Mouse (Mus musculus) bone marrow macrophage, adult 2 months (primary cell): ENCODE results near the gene Fbxl16. TPM values are rescaled to one million over a fixed set of nuclear protein-coding genes. Genes with fewer than 3 reads are reported as not detected.

Experiments used
- H3K27ac ChIP-seq: 2 replicates; pipeline ENCODE4 v1.5.1; 2012; ENCODE audit warnings: low read depth, low read length; ENCODE audit not compliant: insufficient read depth
- H3K4me1 ChIP-seq: 2 replicates; pipeline ENCODE4 v1.6.1; 2012; ENCODE audit warnings: low read length; ENCODE audit not compliant: control insufficient read depth, insufficient read depth
- H3K4me3 ChIP-seq: 2 replicates; pipeline ENCODE4 v1.5.1; 2012; ENCODE audit warnings: mild to moderate bottlenecking, low read length, moderate library complexity; ENCODE audit not compliant: insufficient read depth
- CTCF ChIP-seq: IDR thresholded peaks from 2 replicates; pipeline ENCODE4 v1.5.1; 2012; ENCODE audit warnings: low read depth, mild to moderate bottlenecking, low read length, moderate library complexity
- POLR2A ChIP-seq: IDR thresholded peaks from 2 replicates; pipeline ENCODE4 v1.6.1; 2012; ENCODE audit warnings: mild to moderate bottlenecking, low read depth, low read length, borderline replicate concordance
- polyA plus RNA-seq: library from polyadenylated mRNA; stranded (reverse); fragments of >200 nt; gene quantifications from 2 replicates; pipeline ENCODE4 v1.2.4, GENCODE M21; 2012; ENCODE audit not compliant: missing spikeins, insufficient read depth, insufficient read length

The Fbxl16 gene
- polyA plus RNA-seq, 1 experiment, result not detected

DNA sequence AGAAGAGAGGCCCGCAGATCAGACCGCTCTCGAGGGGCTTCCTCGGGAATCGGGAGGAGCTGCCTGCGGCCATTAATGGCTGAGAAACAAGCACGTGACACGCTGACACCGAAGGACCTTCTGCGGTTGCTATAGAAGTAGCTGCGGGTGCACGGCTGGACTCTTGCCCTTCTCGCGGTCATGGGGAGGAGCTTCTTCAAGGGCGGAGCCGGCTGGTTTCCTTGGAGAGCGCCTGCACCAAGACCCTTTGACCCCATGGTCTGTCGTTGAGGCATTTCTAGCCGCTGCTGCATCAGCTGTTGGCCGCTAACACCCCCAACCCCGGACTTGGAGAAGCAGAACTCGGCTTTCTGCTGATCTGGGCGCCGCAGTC, 24.4 kb downstream of the Fbxl16 start, which contains the start of gene Stub1:
Stub1 (minus strand) TSS at position 114 of the 373 bp plus-strand sequence.
- Histone ChIP-seq H3K4me3 (peak within 1 kb of the TSS; percentile 92), H3K27ac (peak within 1 kb of the TSS; percentile 99), H3K4me1 (peaks cover 16% of the 10 kb centered on the region)
- TF ChIP-seq CTCF, result no peak
- TF ChIP-seq POLR2A, result no peak

DNA sequence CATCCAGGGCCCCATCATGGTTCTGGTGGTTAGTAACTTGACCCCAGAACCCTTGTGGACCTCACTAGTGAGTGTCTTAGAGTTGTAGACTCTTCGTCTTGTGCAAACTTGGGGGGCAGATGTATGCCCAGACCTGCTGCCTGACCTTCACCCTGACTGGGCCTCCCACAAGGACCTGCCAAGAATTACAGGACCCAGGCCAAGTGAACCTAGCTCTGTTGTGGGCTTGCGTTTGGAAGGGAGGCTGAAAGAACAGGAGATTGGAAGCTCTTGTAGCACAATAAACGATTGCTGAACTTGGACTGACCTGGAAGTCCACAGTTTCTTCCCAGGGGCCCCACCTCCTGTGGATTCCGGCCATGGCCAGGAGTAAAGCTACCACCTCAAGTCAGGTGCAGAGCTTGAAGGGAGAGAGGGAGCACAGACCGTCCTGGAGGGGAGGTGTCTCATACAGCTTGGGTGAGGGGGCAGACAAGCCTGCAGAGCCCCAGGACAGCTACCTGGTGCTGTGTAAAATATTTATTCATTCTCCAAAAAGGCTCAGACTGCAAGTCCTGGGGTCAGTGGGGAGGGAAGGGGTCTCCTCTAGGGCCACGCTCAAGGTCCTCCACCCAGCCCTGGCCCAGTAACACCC, 25.2 kb downstream of the Fbxl16 start:
- TF ChIP-seq POLR2A (no peak), CTCF (no peak)
- Histone ChIP-seq H3K27ac (peak overlapping the region; percentile 99), H3K4me1 (peaks cover 14% of the 10 kb centered on the region), H3K4me3 (peak overlapping the region; percentile 92)

DNA sequence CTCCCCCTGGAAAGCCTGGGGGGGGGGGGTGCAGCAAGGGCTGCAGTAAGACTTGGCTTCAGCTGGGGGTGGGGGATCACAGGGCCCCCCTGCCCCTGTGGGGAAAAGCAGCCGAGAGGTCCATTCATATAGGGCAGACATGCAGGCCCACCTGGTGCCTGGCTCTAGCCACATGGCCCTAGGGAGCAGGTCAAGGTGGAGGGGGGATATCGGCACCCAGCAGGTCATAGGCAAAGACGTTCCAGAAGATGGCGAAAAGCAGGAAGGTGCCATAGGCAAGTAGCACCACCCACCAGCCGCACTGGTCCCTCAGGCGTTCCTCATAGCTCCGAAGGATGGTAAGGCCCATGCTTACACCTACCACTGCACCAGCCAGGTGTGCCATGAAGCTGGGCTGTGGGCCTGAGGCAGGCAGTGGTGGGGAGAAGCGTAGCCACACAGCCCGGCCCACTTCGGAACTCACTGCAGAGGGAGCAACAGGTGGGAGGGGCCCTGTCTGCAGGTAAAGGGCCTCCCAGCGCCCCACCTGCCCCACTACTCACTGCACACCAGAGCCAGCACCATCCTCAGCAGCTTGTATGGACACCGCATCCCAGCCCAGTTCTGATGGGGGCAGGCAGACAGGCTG, 25.8 kb downstream of the Fbxl16 start:
- Histone ChIP-seq H3K27ac (no peak overlapping the region), H3K4me3 (peak overlapping the region; percentile 92; the same call in 1 of the 2 replicates), H3K4me1 (peaks cover 14% of the 10 kb centered on the region)
- TF ChIP-seq CTCF (no peak), POLR2A (no peak)

DNA sequence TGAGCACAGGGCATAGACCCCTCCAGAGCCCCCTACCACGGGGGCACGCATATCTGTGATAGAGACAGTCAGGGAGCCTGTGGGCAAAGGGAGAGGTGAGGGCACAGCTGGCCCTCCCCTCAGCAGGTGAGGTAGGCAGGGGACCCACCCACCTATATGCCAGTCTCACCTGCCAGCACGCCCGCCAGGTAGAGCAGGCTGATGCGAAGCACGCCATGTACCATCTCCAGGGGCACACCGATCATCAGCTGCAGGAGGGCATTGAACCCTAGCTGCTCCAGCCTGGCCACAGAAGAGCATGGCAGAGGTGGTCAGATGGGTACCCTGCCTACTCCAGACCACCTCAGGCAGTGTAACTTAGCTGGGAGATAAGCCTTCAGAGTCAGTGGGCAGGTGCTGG, 26.4 kb downstream of the Fbxl16 start:
- Histone ChIP-seq H3K4me1 (peaks cover 10% of the 10 kb centered on the region), H3K4me3 (no peak overlapping the region)

DNA sequence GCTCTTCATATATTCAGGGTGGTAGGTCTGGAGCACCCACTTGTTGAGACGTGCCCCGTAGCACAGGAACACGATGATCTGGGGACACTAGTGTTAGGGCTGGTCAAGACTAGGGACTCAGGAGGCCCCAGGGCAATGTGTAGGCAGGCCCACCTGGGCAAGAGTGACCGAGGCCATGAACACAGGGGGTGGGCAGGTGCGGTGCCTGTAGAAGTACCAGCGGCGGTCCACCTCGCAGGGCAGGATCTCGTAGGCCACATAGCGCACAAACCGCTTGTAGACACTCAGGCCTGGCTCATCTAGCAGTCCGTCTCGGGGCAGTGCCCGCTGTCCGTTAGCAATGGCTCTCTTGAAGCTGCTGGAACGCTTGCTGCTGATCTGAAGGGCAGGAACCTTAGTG, 26.9 kb downstream of the Fbxl16 start:
- H3K4me1 ChIP-seq, result peaks cover 10% of the 10 kb centered on the region
- no peak for TF ChIP-seq POLR2A
- H3K27ac ChIP-seq, result no peak overlapping the region
- H3K4me3 ChIP-seq, result no peak overlapping the region

More for the DNA sequence above, 26.4 kb downstream of the Fbxl16 start:
- TF ChIP-seq CTCF, result no peak
- no peak for TF ChIP-seq POLR2A
- no peak overlapping the region for H3K27ac ChIP-seq

DNA sequence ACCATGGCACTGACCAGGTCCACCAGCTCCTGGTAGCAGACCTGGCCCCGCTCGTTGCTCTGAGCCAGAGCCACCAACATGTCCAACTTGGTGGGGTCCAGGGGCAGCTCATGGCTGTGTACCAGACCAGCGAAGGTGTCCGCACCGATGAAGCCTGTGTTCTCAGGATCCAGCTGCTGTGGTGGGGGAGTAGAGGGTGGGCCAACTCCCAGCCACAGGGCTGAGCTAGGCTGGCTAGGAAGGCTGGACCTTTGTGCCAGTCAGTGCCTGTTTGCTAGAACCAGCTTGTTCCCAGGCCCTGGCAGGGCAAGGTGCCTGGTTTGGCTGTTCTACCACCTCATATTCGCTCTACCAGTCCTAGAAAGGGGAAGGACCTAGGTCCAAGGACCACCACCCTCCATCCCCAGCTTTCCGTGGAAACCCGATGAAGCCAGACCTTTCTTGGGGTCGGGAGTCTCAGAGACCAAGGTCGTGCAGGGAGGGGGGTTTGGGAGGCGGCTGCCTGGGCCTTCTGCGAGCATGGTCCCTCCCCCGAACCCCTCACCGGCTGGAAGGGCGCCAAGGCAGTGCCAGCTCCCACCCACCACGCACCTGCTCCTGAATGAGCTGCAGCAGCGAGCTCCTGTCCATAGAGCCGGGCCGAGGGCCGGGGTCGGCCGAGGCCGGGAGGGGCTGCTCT, 27.7 kb downstream of the Fbxl16 start:
- H3K4me3 ChIP-seq, result no peak overlapping the region
- H3K4me1 ChIP-seq, result peaks cover 6% of the 10 kb centered on the region
- no peak overlapping the region for H3K27ac ChIP-seq
- TF ChIP-seq CTCF, result no peak
- no peak for TF ChIP-seq POLR2A

DNA sequence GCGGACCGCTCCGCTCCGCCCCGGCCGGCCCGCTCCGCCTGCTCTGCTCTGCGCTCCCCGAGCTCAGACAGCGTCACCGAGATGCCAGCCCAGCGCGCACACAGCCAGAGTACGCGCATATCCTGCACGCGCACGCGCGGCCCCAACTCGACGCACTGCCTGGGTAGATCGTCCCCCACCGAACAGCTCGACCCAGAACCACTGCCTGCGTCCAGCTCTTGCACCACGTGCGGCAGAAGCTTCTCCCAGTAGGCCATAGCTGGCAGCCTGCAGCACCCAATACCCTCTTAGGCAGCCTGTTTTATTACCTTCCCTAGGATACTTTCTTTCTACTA, 28.2 kb downstream of the Fbxl16 start, which contains the start of gene Rhbdl1:
Rhbdl1 (minus strand) TSS at position 220 of the 335 bp plus-strand sequence.
- TF ChIP-seq POLR2A (no peak), CTCF (no peak)
- H3K4me1 ChIP-seq, result peaks cover 6% of the 10 kb centered on the region
- no peak within 1 kb of the TSS for H3K27ac ChIP-seq
- no peak within 1 kb of the TSS for H3K4me3 ChIP-seq

DNA sequence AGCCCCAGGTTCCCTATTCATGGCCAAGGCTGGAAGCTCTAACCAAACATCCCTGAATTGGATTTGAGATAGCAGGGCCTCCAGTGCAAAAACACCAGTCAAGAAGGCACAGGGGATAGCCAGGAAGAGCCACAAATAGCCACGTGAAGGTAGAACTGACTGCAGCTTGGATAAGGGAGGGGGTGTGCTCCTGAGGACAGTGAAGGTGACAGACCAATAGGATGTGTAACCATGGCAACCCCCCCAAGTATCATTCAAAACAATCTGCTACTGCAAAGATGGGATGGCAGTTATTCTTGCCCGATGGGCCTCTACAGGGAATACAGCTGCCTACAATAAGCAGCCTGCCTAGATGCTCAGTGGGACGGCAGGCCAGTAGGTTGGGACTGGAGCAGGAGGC, 28.6 kb downstream of the Fbxl16 start:
- H3K4me1 ChIP-seq, result peaks cover 6% of the 10 kb centered on the region
- TF ChIP-seq CTCF (no peak), POLR2A (no peak)
- H3K4me3 ChIP-seq, result no peak overlapping the region
- no peak overlapping the region for H3K27ac ChIP-seq

DNA sequence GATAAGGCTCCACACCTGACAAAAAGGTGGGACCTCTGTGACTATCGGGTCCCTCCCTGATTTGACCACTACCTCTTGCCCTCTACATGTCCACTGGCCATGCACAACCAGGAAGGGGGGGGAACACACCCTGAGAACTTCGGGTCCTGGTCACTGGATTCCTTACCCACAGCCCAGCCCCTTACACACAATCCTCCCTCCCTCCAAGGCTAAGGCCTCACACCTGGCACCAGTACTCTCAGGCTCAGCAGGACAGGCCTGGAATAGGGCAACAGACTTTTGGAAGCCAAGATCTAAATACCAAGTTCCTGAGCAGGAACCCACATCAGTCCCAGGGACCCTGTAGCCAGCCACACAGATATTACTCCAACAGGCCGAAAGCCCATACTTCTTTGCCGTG, 30.0 kb downstream of the Fbxl16 start:
- H3K27ac ChIP-seq, result no peak overlapping the region
- no peak overlapping the region for H3K4me3 ChIP-seq
- H3K4me1 ChIP-seq, result peaks cover 10% of the 10 kb centered on the region
- no peak for TF ChIP-seq CTCF
- TF ChIP-seq POLR2A, result no peak
